ENCODE assay signal across 8 mouse cellular contexts in genomic region chr8:124316466-124317136, GRCm38 (mm10).
DNase-seq lines count a peak whose midpoint lies in the region; ATAC-seq lines count a peak whose summit lies in the region.

No protein-coding gene starts in this region.

- H3K27me3 ChIP-seq in heart, embryonic 13.5 days (replicated peaks): no peaks in the 10 kb centered on the region

- H3K4me3 ChIP-seq in heart, embryonic 13.5 days: no peak overlapping the region

- peak overlapping the region; percentile 63 for H3K9ac ChIP-seq in heart, embryonic 13.5 days

- peaks cover 73% of the 10 kb centered on the region for H3K4me1 ChIP-seq in heart, embryonic 13.5 days

- 13% methylated on average over 12 of the region's 12 CpGs for WGBS in heart, embryonic 13.5 days

- H3K4me2 ChIP-seq in heart, embryonic 13.5 days: peak overlapping the region; percentile 42

- ATAC-seq in heart, embryonic 13.5 days (ENCODE audit: extremely low read depth, insufficient number of reproducible peaks, low FRiP score, low TSS enrichment): peak; percentile 72; the same call in 1 of the 2 replicates

- H3K36me3 ChIP-seq in heart, embryonic 13.5 days: no peaks in the 10 kb centered on the region

- DNase-seq in ovary, adult 18-20 months (ENCODE audit: low spot score): peak; percentile 81
- no peak for DNase-seq in ovary, postnatal 10 days (ENCODE audit: low spot score)
- DNase-seq in cerebellum, postnatal 14 days: peak; percentile 90 to 94
- DNase-seq in kidney, postnatal 36 days: peak; percentile 51 to 65
- peak; percentile 78 for DNase-seq in ovary, postnatal 36 days (ENCODE audit: low spot score)
- DNase-seq in thymus, postnatal 36 days: no peak
- DNase-seq in layer of hippocampus, adult 9-10 months (ENCODE audit: low spot score): no peak

- H3K27ac ChIP-seq in heart, embryonic 13.5 days (replicated peaks): peak overlapping the region; percentile 90

- no peaks in the 10 kb centered on the region for H3K9me3 ChIP-seq in heart, embryonic 13.5 days

Comparison
In these comparisons a context has a peak if more than half of its experiments do, and no peak if none do; other contexts are left out.
1. DNase-seq: peak in ovary, adult 18-20 months (single experiment), cerebellum, postnatal 14 days (2 of 2), kidney, postnatal 36 days (2 of 2) and ovary, postnatal 36 days (single experiment); none in ovary, postnatal 10 days (single experiment), thymus, postnatal 36 days (0 of 2) and layer of hippocampus, adult 9-10 months (single experiment).